Mouse (Mus musculus) embryonic facial prominence, embryonic 13.5 days (tissue): Measurements from ENCODE around the gene Rnf114. TPM values are rescaled to one million over a fixed set of nuclear protein-coding genes. Genes with fewer than 3 reads are reported as not detected.

Source experiments
- ATAC-seq: fragments of 200-750 bp; cut with Nextera tagmentation; 2 replicates; pipeline ENCODE4 v1.8.0; 2017; ENCODE audit warnings: low read depth; ENCODE audit not compliant: insufficient number of reproducible peaks, insufficient read depth, low FRiP score, low TSS enrichment
- H3K27ac ChIP-seq: fragments of 300-500 bp; sonication (generic); 2 replicates; pipeline ENCODE4 v1.5.1; 2015; ENCODE audit warnings: moderate library complexity, mild to moderate bottlenecking, inconsistent platforms
- H3K27me3 ChIP-seq: fragments of 300-500 bp; sonication (generic); 2 replicates; pipeline ENCODE4 v1.6.1; 2015; ENCODE audit warnings: mild to moderate bottlenecking, inconsistent platforms
- H3K36me3 ChIP-seq: fragments of 300-500 bp; sonication (generic); 2 replicates; pipeline ENCODE4 v1.6.1; 2015; ENCODE audit warnings: mild to moderate bottlenecking, inconsistent platforms
- H3K4me1 ChIP-seq: fragments of 300-500 bp; sonication (generic); 2 replicates; pipeline ENCODE4 v1.6.1; 2015; ENCODE audit warnings: inconsistent platforms
- H3K4me2 ChIP-seq: fragments of 300-500 bp; sonication (generic); 2 replicates; pipeline ENCODE4 v1.6.1; 2015; ENCODE audit warnings: moderate library complexity, mild to moderate bottlenecking, inconsistent platforms
- H3K4me3 ChIP-seq: fragments of 300-500 bp; sonication (generic); 2 replicates; pipeline ENCODE4 v1.5.1; 2015; ENCODE audit warnings: mild to moderate bottlenecking, inconsistent platforms
- H3K9ac ChIP-seq: fragments of 300-500 bp; sonication (generic); 2 replicates; pipeline ENCODE4 v1.6.1; 2015; ENCODE audit warnings: mild to moderate bottlenecking, inconsistent platforms
- H3K9me3 ChIP-seq: fragments of 300-500 bp; sonication (generic); 2 replicates; pipeline ENCODE4 v1.6.1; 2016; ENCODE audit warnings: inconsistent platforms
- WGBS: fragments of 180-500 bp; shearing (Covaris S2); methylation state at CpG from one replicate; pipeline ENCODE4 v1.1.7; 2015; ENCODE audit warnings: mixed read lengths; 5-methylcytosine and 5-hydroxymethylcytosine counted together
- polyA plus RNA-seq: library from polyadenylated mRNA; unstranded; fragments of >200 nt; fragmentation: Nextera tagmentation; extraction: Ambion mirVana; gene quantifications from 2 replicates; pipeline ENCODE4 v1.2.1, GENCODE M21; 2015

Rnf114 gene
- polyA plus RNA-seq, 1 experiment from 2014 or later = 88.4 TPM

GRCm38 (mm10) chr2:167508569-167508968 is 16.1 kb downstream of the Rnf114 start:
- Histone ChIP-seq H3K27me3 (no peaks in the 10 kb centered on the region), H3K9me3 (no peaks in the 10 kb centered on the region), H3K36me3 (peaks cover 74% of the 10 kb centered on the region), H3K27ac (no peak overlapping the region), H3K9ac (no peak overlapping the region), H3K4me1 (peaks cover 26% of the 10 kb centered on the region), H3K4me3 (no peak overlapping the region), H3K4me2 (no peak overlapping the region)
- no peak for ATAC-seq
- 97% methylated on average over 4 of the region's 4 CpGs for WGBS

DNA sequence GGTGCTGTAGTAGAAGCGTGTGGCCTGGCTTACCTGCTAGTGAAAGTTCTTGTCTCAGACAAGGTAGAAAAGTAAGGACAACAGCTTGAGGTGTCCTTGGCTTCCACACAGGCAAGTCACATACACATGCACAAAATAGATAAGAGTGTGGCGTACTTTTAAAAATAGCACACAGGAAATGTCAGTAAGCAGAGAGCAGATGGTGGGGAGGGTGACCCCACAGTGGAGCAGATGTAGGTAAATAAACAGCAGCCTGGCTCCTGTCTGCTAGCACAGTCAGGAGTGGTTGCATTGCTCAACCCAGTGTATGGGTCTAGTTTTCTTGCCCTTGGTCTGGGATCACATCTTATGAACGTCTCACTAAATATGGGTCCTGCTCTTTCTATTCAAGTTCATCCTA is 18.0 kb downstream of the Rnf114 start:
- no peaks in the 10 kb centered on the region for H3K9me3 ChIP-seq
- H3K9ac ChIP-seq = no peak overlapping the region
- no peak overlapping the region for H3K4me3 ChIP-seq
- peaks cover 11% of the 10 kb centered on the region for H3K4me1 ChIP-seq
- H3K36me3 ChIP-seq = peaks cover 93% of the 10 kb centered on the region
- H3K27me3 ChIP-seq = no peaks in the 10 kb centered on the region
- WGBS = 88% methylated on average over 3 of the region's 3 CpGs
- ATAC-seq = no peak
- H3K4me2 ChIP-seq = no peak overlapping the region
- H3K27ac ChIP-seq = no peak overlapping the region

DNA sequence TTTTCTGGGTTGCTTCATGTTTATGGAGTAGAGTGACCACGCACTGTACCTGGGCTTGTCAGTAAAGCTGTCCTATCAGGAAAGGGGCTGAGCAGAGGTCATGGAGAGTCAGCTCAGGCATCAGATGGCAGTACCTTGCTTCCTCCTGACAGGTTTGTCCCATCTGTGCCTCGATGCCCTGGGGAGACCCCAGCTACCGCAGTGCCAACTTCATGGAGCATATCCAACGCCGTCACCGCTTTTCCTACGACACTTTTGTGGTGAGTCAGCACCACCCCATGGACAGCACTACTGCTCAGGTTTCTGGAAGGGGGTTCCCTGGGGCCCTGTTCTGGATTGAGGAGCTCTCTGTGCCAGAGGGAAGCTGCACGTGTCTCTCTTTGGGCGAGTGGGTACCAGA is 19.9 kb downstream of the Rnf114 start:
- Histone ChIP-seq H3K4me2 (no peak overlapping the region), H3K27me3 (no peaks in the 10 kb centered on the region), H3K9me3 (no peaks in the 10 kb centered on the region), H3K4me1 (no peaks in the 10 kb centered on the region), H3K27ac (no peak overlapping the region), H3K4me3 (no peak overlapping the region), H3K36me3 (peaks cover 98% of the 10 kb centered on the region), H3K9ac (no peak overlapping the region)
- ATAC-seq = no peak
- 95% methylated on average over 9 of the region's 9 CpGs for WGBS

DNA sequence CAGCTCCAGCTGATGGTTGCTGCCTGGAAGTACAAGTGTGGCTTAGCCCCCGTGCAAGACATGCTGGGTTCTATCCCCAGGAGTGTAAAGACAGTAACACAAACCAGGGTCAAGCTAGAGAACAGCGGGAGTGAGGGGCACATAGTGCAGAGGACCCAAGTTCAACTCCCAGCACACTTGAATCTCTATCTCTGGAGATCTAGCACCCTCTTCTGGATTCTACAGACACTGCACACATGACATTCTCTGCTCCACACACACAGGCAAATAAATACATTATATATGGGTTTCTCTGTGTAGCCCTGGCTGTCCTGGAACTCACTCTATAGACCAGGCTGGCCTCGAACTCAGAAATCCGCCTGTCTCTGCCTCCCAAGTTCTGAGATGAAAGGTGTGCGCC is 20.5 kb downstream of the Rnf114 start:
- no peak overlapping the region for H3K27ac ChIP-seq
- H3K4me3 ChIP-seq = no peak overlapping the region
- no peaks in the 10 kb centered on the region for H3K9me3 ChIP-seq
- ATAC-seq = no peak
- H3K27me3 ChIP-seq = no peaks in the 10 kb centered on the region
- peaks cover 98% of the 10 kb centered on the region for H3K36me3 ChIP-seq
- H3K9ac ChIP-seq = no peak overlapping the region
- 94% methylated on average over 5 of the region's 5 CpGs for WGBS
- H3K4me1 ChIP-seq = no peaks in the 10 kb centered on the region
- no peak overlapping the region for H3K4me2 ChIP-seq

DNA sequence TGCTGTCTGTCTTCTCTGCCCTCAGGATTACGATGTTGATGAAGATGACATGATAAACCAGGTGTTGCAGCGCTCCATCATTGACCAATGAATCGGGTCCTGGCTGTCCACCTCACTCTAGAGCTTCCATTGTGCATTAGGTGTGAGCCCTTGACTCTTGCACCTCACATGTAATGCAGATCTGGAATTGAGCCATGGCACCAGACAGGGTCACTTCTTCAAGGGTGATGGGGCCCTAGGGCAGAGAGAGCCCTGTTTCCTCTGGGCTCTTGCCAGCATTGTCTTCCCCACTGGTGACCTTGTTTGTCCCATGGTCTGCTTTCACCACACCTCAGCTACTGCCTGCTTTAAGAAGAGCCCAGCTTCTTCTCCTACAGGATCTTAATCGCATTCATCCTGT is 22.2 kb downstream of the Rnf114 start:
- 96% methylated on average over 4 of the region's 4 CpGs for WGBS
- ATAC-seq = no peak

GRCm38 (mm10) chr2:167515688-167516087 is 23.2 kb downstream of the Rnf114 start:
- Histone ChIP-seq H3K9ac (no peak overlapping the region), H3K27ac (no peak overlapping the region), H3K27me3 (no peaks in the 10 kb centered on the region), H3K9me3 (no peaks in the 10 kb centered on the region), H3K36me3 (peaks cover 92% of the 10 kb centered on the region), H3K4me2 (no peak overlapping the region), H3K4me3 (no peak overlapping the region), H3K4me1 (no peaks in the 10 kb centered on the region)
- 89% methylated on average over 5 of the region's 5 CpGs for WGBS
- no peak for ATAC-seq

More for the DNA sequence above, 22.2 kb downstream of the Rnf114 start:
- Histone ChIP-seq H3K4me1 (no peaks in the 10 kb centered on the region), H3K4me3 (no peak overlapping the region), H3K4me2 (no peak overlapping the region), H3K9me3 (no peaks in the 10 kb centered on the region), H3K27ac (no peak overlapping the region), H3K27me3 (no peaks in the 10 kb centered on the region), H3K9ac (no peak overlapping the region), H3K36me3 (peaks cover 94% of the 10 kb centered on the region)

GRCm38 (mm10) chr2:167519606-167520252 is 27.3 kb downstream of the Rnf114 start:
- no peak overlapping the region for H3K4me2 ChIP-seq
- H3K27ac ChIP-seq = no peak overlapping the region
- H3K36me3 ChIP-seq = peaks cover 52% of the 10 kb centered on the region
- no peaks in the 10 kb centered on the region for H3K27me3 ChIP-seq
- no peak overlapping the region for H3K4me3 ChIP-seq
- no peaks in the 10 kb centered on the region for H3K4me1 ChIP-seq
- ATAC-seq = no peak
- no peaks in the 10 kb centered on the region for H3K9me3 ChIP-seq
- 75% methylated on average over 5 of the region's 5 CpGs for WGBS
- H3K9ac ChIP-seq = no peak overlapping the region

DNA sequence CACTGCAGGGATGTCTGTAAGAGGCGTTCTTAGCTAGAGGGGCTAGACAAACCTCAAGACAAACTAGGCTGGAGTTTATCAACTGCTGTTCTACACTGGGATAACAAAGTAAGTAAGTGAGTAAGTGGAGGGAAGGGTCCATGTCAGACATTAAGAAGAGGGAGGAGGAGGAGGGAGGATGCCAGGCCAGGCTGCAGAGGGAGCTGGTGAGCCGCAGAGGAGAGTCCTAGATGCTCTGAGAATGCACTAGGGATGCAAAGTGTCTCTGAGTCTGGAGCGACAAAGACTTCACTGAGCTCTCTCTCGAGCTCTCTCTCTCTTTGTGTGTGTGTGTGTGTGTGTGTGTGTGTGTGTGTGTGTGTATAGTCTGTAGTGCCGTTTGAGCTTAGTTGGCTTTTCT is 35.8 kb downstream of the Rnf114 start:
- Histone ChIP-seq H3K36me3 (no peaks in the 10 kb centered on the region), H3K9me3 (no peaks in the 10 kb centered on the region), H3K4me1 (no peaks in the 10 kb centered on the region), H3K4me2 (no peak overlapping the region), H3K4me3 (no peak overlapping the region), H3K27me3 (no peaks in the 10 kb centered on the region), H3K27ac (no peak overlapping the region), H3K9ac (no peak overlapping the region)
- WGBS = 12% methylated on average over 4 of the region's 5 CpGs
- no peak for ATAC-seq

DNA sequence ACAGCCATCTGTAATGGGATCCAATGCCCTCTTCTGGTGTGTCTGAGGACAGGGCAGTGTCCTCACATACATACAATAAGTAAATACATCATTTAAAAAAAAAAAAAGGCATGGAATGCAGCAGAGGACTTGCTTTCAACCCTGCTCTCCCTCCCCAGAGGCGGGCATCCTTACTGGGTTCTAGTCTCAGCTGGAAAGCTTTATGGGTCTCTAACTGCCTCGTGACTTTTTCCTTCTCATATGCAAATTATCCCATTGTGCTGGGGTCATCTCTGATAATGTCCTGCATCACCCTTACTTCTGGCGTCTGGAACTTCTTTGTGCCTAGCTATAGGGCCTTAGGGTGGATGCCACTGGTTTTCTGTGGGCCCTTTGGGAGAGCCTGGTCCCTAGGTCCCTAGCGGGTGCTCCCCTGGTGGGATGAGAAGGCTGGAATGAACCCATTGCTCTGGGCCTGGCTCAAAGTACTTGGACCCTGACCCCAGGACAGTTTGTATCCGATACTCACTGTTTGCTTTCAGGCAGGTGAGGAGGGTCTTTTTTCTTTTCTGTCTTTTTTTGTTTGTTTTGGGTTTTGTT is 37.6 kb downstream of the Rnf114 start:
- no peaks in the 10 kb centered on the region for H3K9me3 ChIP-seq
- H3K27me3 ChIP-seq = no peaks in the 10 kb centered on the region
- no peak for ATAC-seq
- H3K9ac ChIP-seq = no peak overlapping the region
- WGBS = 38% methylated on average over 5 of the region's 5 CpGs
- H3K4me2 ChIP-seq = no peak overlapping the region
- no peaks in the 10 kb centered on the region for H3K4me1 ChIP-seq
- H3K27ac ChIP-seq = no peak overlapping the region; the same call in 1 of the 2 replicates
- no peak overlapping the region for H3K4me3 ChIP-seq
- no peaks in the 10 kb centered on the region for H3K36me3 ChIP-seq

- H3K9ac ChIP-seq = no peak overlapping the region
- no peak overlapping the region for H3K27ac ChIP-seq
- WGBS = 75% methylated on average over 4 of the region's 4 CpGs
- H3K9me3 ChIP-seq = no peaks in the 10 kb centered on the region
- H3K4me1 ChIP-seq = no peaks in the 10 kb centered on the region
- no peak overlapping the region for H3K4me3 ChIP-seq
- no peaks in the 10 kb centered on the region for H3K27me3 ChIP-seq
- no peaks in the 10 kb centered on the region for H3K36me3 ChIP-seq
- H3K4me2 ChIP-seq = no peak overlapping the region
- ATAC-seq = no peak
Observed at GRCm38 (mm10) chr2:167530536-167530935, 38.1 kb downstream of the Rnf114 start.

DNA sequence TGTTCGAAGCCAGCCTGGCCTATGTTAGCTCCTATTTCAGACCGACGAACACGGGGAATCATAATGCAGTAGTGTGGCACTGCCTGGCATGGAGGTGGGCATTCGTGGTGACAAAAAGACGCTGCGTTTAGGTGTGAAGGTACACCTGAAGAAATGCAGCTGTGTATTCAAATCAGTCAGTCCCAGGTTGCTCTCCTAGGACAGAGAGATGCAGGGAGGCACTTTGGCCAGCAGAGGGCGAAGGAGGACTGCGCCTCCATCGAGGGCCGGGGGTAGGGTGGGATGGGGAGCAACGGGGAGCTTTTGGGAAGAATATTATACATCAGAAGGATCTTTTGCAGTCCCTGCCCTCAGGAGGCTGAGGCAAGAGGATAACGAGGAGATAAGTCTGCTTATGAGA is 39.7 kb downstream of the Rnf114 start:
- Histone ChIP-seq H3K9me3 (no peaks in the 10 kb centered on the region), H3K4me3 (no peak overlapping the region), H3K27ac (no peak overlapping the region), H3K4me2 (no peak overlapping the region), H3K9ac (peak overlapping the region; percentile 16; the same call in 1 of the 2 replicates), H3K4me1 (no peaks in the 10 kb centered on the region; the same call in 1 of the 2 replicates), H3K36me3 (no peaks in the 10 kb centered on the region), H3K27me3 (peaks cover 11% of the 10 kb centered on the region)
- no peak for ATAC-seq
- 19% methylated on average over 13 of the region's 13 CpGs for WGBS

- no peak for ATAC-seq
Observed at GRCm38 (mm10) chr2:167533880-167534279, 41.4 kb downstream of the Rnf114 start.

More at GRCm38 (mm10) chr2:167533880-167534279, 41.4 kb downstream of the Rnf114 start:
- Histone ChIP-seq H3K4me1 (peaks cover 6% of the 10 kb centered on the region; the same call in 1 of the 2 replicates), H3K36me3 (peaks cover 4% of the 10 kb centered on the region; the same call in 1 of the 2 replicates), H3K4me2 (no peak overlapping the region), H3K4me3 (no peak overlapping the region), H3K9me3 (no peaks in the 10 kb centered on the region), H3K9ac (no peak overlapping the region), H3K27me3 (peaks cover 16% of the 10 kb centered on the region), H3K27ac (no peak overlapping the region)
